In the genomic region with DNA sequence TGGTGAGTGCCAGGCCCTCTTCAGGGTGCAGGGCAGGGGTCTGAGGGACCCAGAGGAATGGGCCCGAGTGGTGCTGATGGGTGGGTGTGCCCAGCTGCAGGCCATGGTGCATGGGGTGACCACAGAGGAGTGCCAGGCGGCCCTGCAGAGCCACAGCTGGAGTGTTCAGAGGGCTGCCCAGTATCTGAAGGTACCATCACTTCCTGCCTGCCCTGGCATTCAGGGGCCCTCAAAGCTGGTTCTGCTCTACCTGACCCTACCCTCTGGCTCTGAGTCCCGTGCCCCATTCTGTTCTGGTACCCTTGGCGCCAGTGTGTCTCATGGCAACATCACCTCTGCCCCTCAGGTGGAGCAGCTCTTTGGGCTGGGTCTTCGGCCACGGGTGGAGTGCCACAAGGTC, we compare ENCODE assay signal across 16 mouse cellular contexts. TPM values are rescaled to one million over a fixed set of nuclear protein-coding genes. Genes with fewer than 3 reads are reported as not detected.
"Had no signal": no experiment of that assay in that cellular context is flagged by ENCODE, and none has a peak within 500 bp of the region (broad histone marks: within the 10 kb centered on the region; RNA-seq: fewer than 3 reads in every experiment).

No protein-coding gene starts in this region.

- H3K27ac ChIP-seq: left cerebral cortex, adult 2 months; limb, embryonic 10.5 days; liver, embryonic 15.5 days; midbrain, embryonic 10.5 days; neural tube, embryonic 12.5 days had no signal

- H3K27me3 ChIP-seq: liver, embryonic 15.5 days; neural tube, embryonic 12.5 days had no signal

- DNase-seq: kidney, adult 8-10 months; kidney, postnatal 25 days; lung, embryonic 14.5 days; lung, postnatal 10 days; midbrain, embryonic 14.5 days; thymus, postnatal 25 days had no signal

- H3K4me2 ChIP-seq: liver, embryonic 11.5 days; liver, embryonic 15.5 days; lung, embryonic 14.5 days; neural tube, embryonic 12.5 days had no signal

- H3K4me1 ChIP-seq: neural tube, embryonic 12.5 days had no signal

- H3K9ac ChIP-seq: liver, embryonic 15.5 days; lung, embryonic 14.5 days; neural tube, embryonic 12.5 days had no signal

- H3K9me3 ChIP-seq: limb, embryonic 10.5 days; liver, embryonic 15.5 days; midbrain, embryonic 10.5 days; neural tube, embryonic 12.5 days had no signal

- H3K4me3 ChIP-seq: left cerebral cortex, adult 2 months; limb, embryonic 10.5 days; liver, embryonic 15.5 days; midbrain, embryonic 10.5 days; neural tube, embryonic 12.5 days had no signal

RNA-seq across cellular contexts. Expression of gene Muc4, which starts 54.9 kb away (rescaled TPM):
- total RNA-seq: layer of hippocampus, postnatal 25 days; left cerebral cortex, adult 2 months; left cerebral cortex, postnatal 14 days; megakaryocyte, adult 5-6 weeks; monocyte, adult 5-6 weeks had no signal
- polyA plus RNA-seq: limb, embryonic 10.5 days had no signal
